Mouse (Mus musculus): ENCODE measurements around the gene Ccs.

DNA sequence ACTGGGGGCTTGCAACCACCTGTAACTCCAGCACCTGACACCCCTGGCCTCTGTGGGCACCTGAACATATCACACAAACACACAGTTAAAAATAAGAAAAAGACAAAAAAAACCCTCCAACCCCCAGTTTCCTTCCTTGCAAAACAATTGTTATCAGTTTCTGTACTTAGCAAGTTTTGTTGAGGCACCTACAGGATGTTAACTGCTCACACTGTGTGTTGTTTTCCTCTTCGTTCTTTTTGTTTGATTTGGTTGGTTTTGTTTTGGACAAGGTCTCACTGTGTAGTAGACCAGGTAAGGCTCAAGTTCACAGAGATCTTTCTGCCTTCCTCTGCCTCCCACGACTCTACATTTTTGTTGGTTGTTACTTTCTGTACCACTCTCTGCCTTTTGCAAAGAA, 3.5 kb upstream of the Ccs start:
- TF ChIP-seq CTCF (IDR thresholded peaks at IDR 0.05; ENCODE audit: insufficient read depth, low read length): no peak
- TF ChIP-seq POLR2A (IDR thresholded peaks at IDR 0.05; ENCODE audit: borderline replicate concordance, extremely low read depth, low read depth, low read length): no peak

Measured in lung, adult 2 months (tissue).